Mouse (Mus musculus): Measurements from ENCODE around the gene Atoh8. TPM values are rescaled to one million over a fixed set of nuclear protein-coding genes. Genes with fewer than 3 reads are reported as not detected.

The Atoh8 gene
- polyA plus RNA-seq, 1 experiment from 2014 or later: 9.2 TPM

DNA sequence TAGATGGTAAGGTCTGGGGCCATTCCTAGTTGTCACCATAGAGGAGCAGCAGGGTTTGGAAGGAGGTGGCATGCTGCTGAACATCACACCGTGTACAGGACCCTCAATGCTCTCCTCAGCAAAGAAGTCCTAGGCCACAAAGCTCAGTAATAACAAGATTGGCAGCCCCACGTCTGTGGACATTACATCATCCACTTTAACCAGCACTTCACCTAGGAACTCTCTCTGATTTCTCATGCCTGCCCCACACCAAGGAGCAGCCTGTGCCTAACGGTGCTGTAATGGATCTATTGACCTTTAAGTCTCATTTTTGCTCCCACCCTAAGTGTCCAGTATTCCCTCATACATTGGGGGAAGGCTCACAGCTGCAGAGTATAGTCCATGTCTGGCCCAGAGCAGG lies 9.7 kb downstream of the Atoh8 start:
- H3K9ac ChIP-seq (ENCODE audit: low read length): no peak overlapping the region
- no peak overlapping the region for H3K4me2 ChIP-seq (ENCODE audit: low read depth, low read length)
- WGBS: 63% methylated on average over 3 of the region's 3 CpGs
- ATAC-seq (ENCODE audit: insufficient read depth, low FRiP score): no peak
- H3K27ac ChIP-seq (ENCODE audit: low read length): no peak overlapping the region
- H3K9me3 ChIP-seq (replicated peaks; ENCODE audit: control insufficient read depth, low read length): no peaks in the 10 kb centered on the region
- H3K36me3 ChIP-seq (ENCODE audit: control insufficient read depth, insufficient read depth, low read length): no peaks in the 10 kb centered on the region
- H3K4me1 ChIP-seq (ENCODE audit: control insufficient read depth, insufficient read depth, low read length): peaks cover 18% of the 10 kb centered on the region
- no peak overlapping the region for H3K4me3 ChIP-seq (replicated peaks; ENCODE audit: low read length)
- H3K27me3 ChIP-seq (ENCODE audit: control insufficient read depth, insufficient read depth, low read length): no peaks in the 10 kb centered on the region

DNA sequence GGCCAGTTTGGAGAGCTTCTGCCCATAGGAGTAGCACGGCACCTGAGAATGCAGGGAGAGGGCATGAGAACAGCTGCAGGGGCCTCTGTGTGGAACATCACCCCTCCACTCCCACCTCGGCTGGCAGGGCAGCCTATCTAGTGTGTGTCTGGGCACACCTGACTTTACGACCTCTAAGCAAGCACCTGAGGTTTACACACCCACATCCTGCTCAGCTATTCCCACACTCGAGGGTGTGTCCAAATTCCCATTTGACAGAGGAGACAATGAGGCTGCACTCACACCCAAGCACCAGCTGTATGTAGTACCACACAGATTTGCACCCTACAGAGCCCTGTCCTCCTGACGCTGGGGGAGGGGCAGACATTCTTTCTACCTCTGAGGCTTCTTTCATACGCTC lies 11.5 kb downstream of the Atoh8 start:
- Histone ChIP-seq H3K4me1 (ENCODE audit: control insufficient read depth, insufficient read depth, low read length) (peaks cover 32% of the 10 kb centered on the region), H3K36me3 (ENCODE audit: control insufficient read depth, insufficient read depth, low read length) (no peaks in the 10 kb centered on the region), H3K9ac (ENCODE audit: low read length) (no peak overlapping the region), H3K27ac (ENCODE audit: low read length) (no peak overlapping the region), H3K9me3 (replicated peaks; ENCODE audit: control insufficient read depth, low read length) (no peaks in the 10 kb centered on the region), H3K4me3 (replicated peaks; ENCODE audit: low read length) (0 out of 2 replicates have a peak overlapping the region, but pooled peaks have one; percentile 10), H3K27me3 (ENCODE audit: control insufficient read depth, insufficient read depth, low read length) (no peaks in the 10 kb centered on the region), H3K4me2 (ENCODE audit: low read depth, low read length) (0 out of 2 replicates have a peak overlapping the region, but pooled peaks have one; percentile 15)
- ATAC-seq (ENCODE audit: insufficient read depth, low FRiP score): peak; percentile 38; the same call in 1 of the 2 replicates
- 61% methylated on average over 6 of the region's 6 CpGs for WGBS

- 80% methylated on average over 6 of the region's 6 CpGs for WGBS
- H3K9me3 ChIP-seq (replicated peaks; ENCODE audit: control insufficient read depth, low read length): no peaks in the 10 kb centered on the region
- no peak overlapping the region for H3K4me3 ChIP-seq (replicated peaks; ENCODE audit: low read length)
- no peak overlapping the region for H3K4me2 ChIP-seq (ENCODE audit: low read depth, low read length)
- peaks cover 42% of the 10 kb centered on the region for H3K4me1 ChIP-seq (ENCODE audit: control insufficient read depth, insufficient read depth, low read length)
- H3K36me3 ChIP-seq (ENCODE audit: control insufficient read depth, insufficient read depth, low read length): no peaks in the 10 kb centered on the region
- no peak for ATAC-seq (ENCODE audit: insufficient read depth, low FRiP score)
- no peak overlapping the region for H3K27ac ChIP-seq (ENCODE audit: low read length)
- H3K27me3 ChIP-seq (ENCODE audit: control insufficient read depth, insufficient read depth, low read length): no peaks in the 10 kb centered on the region
- no peak overlapping the region for H3K9ac ChIP-seq (ENCODE audit: low read length)
Observed at GRCm38 (mm10) chr6:72222876-72223275, 12.5 kb downstream of the Atoh8 start.

DNA sequence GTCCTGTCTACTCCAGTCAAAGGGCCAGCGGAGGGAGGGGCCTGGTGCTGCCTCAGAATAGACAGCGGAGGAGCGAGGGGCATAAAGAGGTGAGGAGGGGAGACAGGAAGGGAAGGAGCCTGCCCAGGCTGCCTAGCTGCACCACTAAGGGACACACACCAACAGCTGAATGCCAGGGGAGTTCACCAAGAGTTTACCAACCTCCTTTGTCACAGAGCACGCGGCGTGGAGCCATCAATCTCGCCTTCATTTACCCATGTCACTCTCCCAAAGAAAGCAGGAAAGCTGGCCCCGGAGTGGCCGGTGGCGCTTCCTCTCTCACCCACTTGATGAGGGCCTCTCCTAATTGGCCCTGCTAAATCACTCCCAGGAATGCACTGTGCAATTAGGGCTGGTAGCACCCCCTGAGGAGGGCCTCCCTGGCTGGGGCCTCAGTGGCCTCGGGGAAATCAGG lies 13.1 kb downstream of the Atoh8 start:
- peaks cover 48% of the 10 kb centered on the region for H3K4me1 ChIP-seq (ENCODE audit: control insufficient read depth, insufficient read depth, low read length)
- H3K36me3 ChIP-seq (ENCODE audit: control insufficient read depth, insufficient read depth, low read length): no peaks in the 10 kb centered on the region
- WGBS: 21% methylated on average over 11 of the region's 11 CpGs
- no peaks in the 10 kb centered on the region for H3K9me3 ChIP-seq (replicated peaks; ENCODE audit: control insufficient read depth, low read length)
- no peak overlapping the region for H3K9ac ChIP-seq (ENCODE audit: low read length)
- ATAC-seq (ENCODE audit: insufficient read depth, low FRiP score): peak; percentile 45; the same call in 1 of the 2 replicates
- no peak overlapping the region for H3K27ac ChIP-seq (ENCODE audit: low read length)
- no peak overlapping the region for H3K4me3 ChIP-seq (replicated peaks; ENCODE audit: low read length)
- no peaks in the 10 kb centered on the region for H3K27me3 ChIP-seq (ENCODE audit: control insufficient read depth, insufficient read depth, low read length)
- no peak overlapping the region for H3K4me2 ChIP-seq (ENCODE audit: low read depth, low read length)

GRCm38 (mm10) chr6:72221271-72221670 lies 14.1 kb downstream of the Atoh8 start:
- H3K9me3 ChIP-seq (replicated peaks; ENCODE audit: control insufficient read depth, low read length): no peaks in the 10 kb centered on the region
- no peak overlapping the region for H3K4me2 ChIP-seq (ENCODE audit: low read depth, low read length)
- no peaks in the 10 kb centered on the region for H3K27me3 ChIP-seq (ENCODE audit: control insufficient read depth, insufficient read depth, low read length)
- no peak for ATAC-seq (ENCODE audit: insufficient read depth, low FRiP score)
- WGBS: 75% methylated on average over 6 of the region's 6 CpGs
- no peak overlapping the region for H3K9ac ChIP-seq (ENCODE audit: low read length)
- no peak overlapping the region for H3K27ac ChIP-seq (ENCODE audit: low read length)
- H3K36me3 ChIP-seq (ENCODE audit: control insufficient read depth, insufficient read depth, low read length): no peaks in the 10 kb centered on the region
- H3K4me1 ChIP-seq (ENCODE audit: control insufficient read depth, insufficient read depth, low read length): peaks cover 53% of the 10 kb centered on the region
- no peak overlapping the region for H3K4me3 ChIP-seq (replicated peaks; ENCODE audit: low read length)

DNA sequence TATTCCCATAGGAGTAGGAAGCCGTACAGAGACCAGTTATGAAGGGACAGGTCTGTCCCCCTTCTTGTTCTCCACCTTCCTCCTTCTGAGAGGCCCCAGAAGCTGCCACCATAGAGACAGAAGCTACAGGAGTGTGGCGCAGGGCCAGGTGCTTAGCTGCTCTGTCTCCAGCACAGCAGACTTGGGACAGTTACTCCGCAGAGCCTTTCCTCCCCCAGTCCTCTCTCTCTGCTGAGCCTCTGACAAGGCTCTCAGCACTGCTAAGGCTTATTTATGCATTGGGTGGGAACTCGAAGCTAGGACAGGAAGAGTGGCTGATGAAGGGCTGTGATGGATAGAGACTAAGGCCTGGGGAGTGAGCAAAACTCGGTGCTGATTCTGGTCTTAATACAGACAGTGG lies 15.8 kb downstream of the Atoh8 start:
- Histone ChIP-seq H3K4me2 (ENCODE audit: low read depth, low read length) (no peak overlapping the region), H3K4me3 (replicated peaks; ENCODE audit: low read length) (no peak overlapping the region), H3K4me1 (ENCODE audit: control insufficient read depth, insufficient read depth, low read length) (peaks cover 70% of the 10 kb centered on the region), H3K27ac (ENCODE audit: low read length) (0 out of 2 replicates have a peak overlapping the region, but pooled peaks have one; percentile 24), H3K36me3 (ENCODE audit: control insufficient read depth, insufficient read depth, low read length) (no peaks in the 10 kb centered on the region), H3K9ac (ENCODE audit: low read length) (0 out of 2 replicates have a peak overlapping the region, but pooled peaks have one; percentile 2), H3K9me3 (replicated peaks; ENCODE audit: control insufficient read depth, low read length) (no peaks in the 10 kb centered on the region), H3K27me3 (ENCODE audit: control insufficient read depth, insufficient read depth, low read length) (no peaks in the 10 kb centered on the region)
- 49% methylated on average over 5 of the region's 5 CpGs for WGBS
- no peak for ATAC-seq (ENCODE audit: insufficient read depth, low FRiP score)

GRCm38 (mm10) chr6:72218281-72218680 lies 17.1 kb downstream of the Atoh8 start:
- Histone ChIP-seq H3K27ac (ENCODE audit: low read length) (peak overlapping the region; percentile 91; the same call in 1 of the 2 replicates), H3K4me1 (ENCODE audit: control insufficient read depth, insufficient read depth, low read length) (peaks cover 79% of the 10 kb centered on the region), H3K4me3 (replicated peaks; ENCODE audit: low read length) (no peak overlapping the region), H3K4me2 (ENCODE audit: low read depth, low read length) (no peak overlapping the region), H3K27me3 (ENCODE audit: control insufficient read depth, insufficient read depth, low read length) (peaks cover 4% of the 10 kb centered on the region; the same call in 1 of the 2 replicates), H3K9me3 (replicated peaks; ENCODE audit: control insufficient read depth, low read length) (no peaks in the 10 kb centered on the region), H3K36me3 (ENCODE audit: control insufficient read depth, insufficient read depth, low read length) (no peaks in the 10 kb centered on the region), H3K9ac (ENCODE audit: low read length) (no peak overlapping the region)
- ATAC-seq (ENCODE audit: insufficient read depth, low FRiP score): no peak
- 46% methylated on average over 4 of the region's 4 CpGs for WGBS

DNA sequence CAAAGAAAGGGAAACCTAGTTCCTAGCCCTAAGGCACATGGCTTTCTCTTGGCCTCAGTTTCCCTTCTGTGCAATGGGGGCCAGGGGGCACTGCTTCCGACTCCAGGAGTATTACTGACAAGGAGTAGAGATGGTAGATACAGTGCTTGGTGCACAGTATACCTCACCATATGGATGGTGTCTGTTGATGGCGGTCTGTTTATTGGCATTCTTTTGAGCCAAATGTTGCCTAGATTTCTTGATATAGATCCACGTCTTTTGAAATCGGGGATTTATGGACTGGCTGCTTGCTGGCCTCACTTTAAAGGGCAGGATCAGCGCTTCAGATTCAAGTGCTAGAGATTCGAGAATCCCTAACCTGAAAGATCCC lies 18.0 kb downstream of the Atoh8 start:
- peak overlapping the region; percentile 54; the same call in 1 of the 2 replicates for H3K9ac ChIP-seq (ENCODE audit: low read length)
- ATAC-seq (ENCODE audit: insufficient read depth, low FRiP score): no peak
- peak overlapping the region; percentile 91 for H3K27ac ChIP-seq (ENCODE audit: low read length)
- H3K36me3 ChIP-seq (ENCODE audit: control insufficient read depth, insufficient read depth, low read length): no peaks in the 10 kb centered on the region
- H3K9me3 ChIP-seq (replicated peaks; ENCODE audit: control insufficient read depth, low read length): no peaks in the 10 kb centered on the region
- H3K4me1 ChIP-seq (ENCODE audit: control insufficient read depth, insufficient read depth, low read length): peaks cover 77% of the 10 kb centered on the region
- peak overlapping the region; percentile 54 for H3K4me2 ChIP-seq (ENCODE audit: low read depth, low read length)
- peaks cover 4% of the 10 kb centered on the region; the same call in 1 of the 2 replicates for H3K27me3 ChIP-seq (ENCODE audit: control insufficient read depth, insufficient read depth, low read length)
- WGBS: 37% methylated on average over 6 of the region's 6 CpGs
- peak overlapping the region; percentile 19 for H3K4me3 ChIP-seq (replicated peaks; ENCODE audit: low read length)

GRCm38 (mm10) chr6:72216681-72217414 lies 18.5 kb downstream of the Atoh8 start:
- Histone ChIP-seq H3K4me3 (replicated peaks; ENCODE audit: low read length) (peak overlapping the region; percentile 19), H3K27ac (ENCODE audit: low read length) (peak overlapping the region; percentile 91), H3K4me2 (ENCODE audit: low read depth, low read length) (peak overlapping the region; percentile 54), H3K4me1 (ENCODE audit: control insufficient read depth, insufficient read depth, low read length) (peaks cover 72% of the 10 kb centered on the region), H3K27me3 (ENCODE audit: control insufficient read depth, insufficient read depth, low read length) (peaks cover 4% of the 10 kb centered on the region; the same call in 1 of the 2 replicates), H3K9ac (ENCODE audit: low read length) (peak overlapping the region; percentile 54; the same call in 1 of the 2 replicates), H3K36me3 (ENCODE audit: control insufficient read depth, insufficient read depth, low read length) (no peaks in the 10 kb centered on the region), H3K9me3 (replicated peaks; ENCODE audit: control insufficient read depth, low read length) (no peaks in the 10 kb centered on the region)
- ATAC-seq (ENCODE audit: insufficient read depth, low FRiP score): peak; percentile 91
- 2% methylated on average over 30 of the region's 33 CpGs for WGBS

Measured in stomach, embryonic 16.5 days (tissue).